Mouse (Mus musculus): Measurements from ENCODE around the gene Adgrv1. TPM values are rescaled to one million over a fixed set of nuclear protein-coding genes. Genes with fewer than 3 reads are reported as not detected.

Gene Adgrv1
- polyA plus RNA-seq, 2 experiments = 0.55 to 0.96 TPM

DNA sequence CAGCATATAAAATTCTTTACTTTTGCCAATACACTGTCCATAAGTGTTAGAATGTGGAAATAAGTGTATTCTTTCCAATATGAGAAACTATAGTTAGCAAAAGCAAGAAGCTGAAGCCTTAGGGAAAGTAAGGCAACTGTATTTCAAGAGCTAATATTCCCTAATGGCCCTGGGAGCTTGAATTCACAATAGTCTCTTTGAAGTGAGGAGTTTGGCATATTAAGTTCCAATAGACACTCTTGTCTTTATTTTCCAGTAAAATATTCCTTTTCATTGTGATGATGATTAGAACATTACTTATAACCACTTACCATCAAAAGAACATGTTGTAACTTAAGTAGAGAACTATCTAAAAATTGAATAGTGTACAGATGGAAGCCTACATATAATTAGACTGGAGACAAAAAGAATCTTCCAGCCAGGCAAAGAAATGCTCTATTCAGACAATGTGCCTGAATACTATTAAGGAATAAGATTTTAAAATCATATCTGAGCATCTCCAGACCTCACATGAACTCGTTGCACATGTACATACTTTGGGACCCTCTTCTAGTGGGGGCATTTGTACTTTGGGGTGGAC, 225.0 kb downstream of the Adgrv1 start:
- TF ChIP-seq POLR2A (IDR thresholded peaks at IDR 0.05; ENCODE audit: borderline replicate concordance, extremely low read depth, insufficient read depth, insufficient read length) = no peak
- no peak for ATAC-seq (ENCODE audit: low FRiP score, low read depth)
- 79% methylated on average over 1 of the region's 1 CpGs for WGBS

DNA sequence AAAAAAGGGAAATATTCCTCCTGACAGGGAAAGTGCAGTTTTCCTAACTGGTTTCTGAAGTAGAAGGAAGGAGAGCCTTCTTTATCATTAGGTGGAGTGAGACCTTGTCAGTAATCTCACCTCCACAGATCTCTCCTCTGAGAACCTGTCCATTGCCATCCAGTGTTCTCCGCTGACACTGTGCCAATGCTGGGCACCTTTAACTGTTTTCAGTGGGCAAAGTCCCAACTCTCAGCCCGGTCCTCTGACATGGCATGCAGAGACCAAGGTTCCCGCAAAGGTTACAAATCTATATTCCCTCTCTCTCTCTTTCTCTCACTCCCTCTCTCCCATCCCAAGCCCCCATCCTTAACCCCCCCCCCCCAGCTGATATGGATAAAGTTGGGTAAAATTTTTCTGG, 230.1 kb downstream of the Adgrv1 start:
- ATAC-seq (ENCODE audit: low FRiP score, low read depth) (no peak), DNase-seq (ENCODE audit: low spot score) (no peak)
- 91% methylated on average over 3 of the region's 3 CpGs for WGBS
- H3K9me3 ChIP-seq (ENCODE audit: control insufficient read depth, low read length) = no peaks in the 10 kb centered on the region
- no peaks in the 10 kb centered on the region for H3K4me1 ChIP-seq (ENCODE audit: control insufficient read depth, insufficient read depth, low read length)
- TF ChIP-seq POLR2A (IDR thresholded peaks at IDR 0.05; ENCODE audit: borderline replicate concordance, extremely low read depth, insufficient read depth, insufficient read length) = no peak
- no peak overlapping the region for H3K27ac ChIP-seq (replicated peaks; ENCODE audit: low read depth, low read length)
- H3K4me2 ChIP-seq (replicated peaks; ENCODE audit: low read depth, low read length, severe bottlenecking) = no peak overlapping the region
- H3K4me3 ChIP-seq (replicated peaks; ENCODE audit: low read length) = no peak overlapping the region
- no peaks in the 10 kb centered on the region for H3K27me3 ChIP-seq (ENCODE audit: control insufficient read depth, insufficient read depth, low read length)
- H3K9ac ChIP-seq (ENCODE audit: low read depth, low read length, severe bottlenecking) = no peak overlapping the region
- no peaks in the 10 kb centered on the region for H3K36me3 ChIP-seq (ENCODE audit: control insufficient read depth, insufficient read depth, low read length)

More for the DNA sequence above, 225.0 kb downstream of the Adgrv1 start:
- Histone ChIP-seq H3K4me3 (replicated peaks; ENCODE audit: low read length) (no peak overlapping the region), H3K4me2 (replicated peaks; ENCODE audit: low read depth, low read length, severe bottlenecking) (no peak overlapping the region), H3K9ac (ENCODE audit: low read depth, low read length, severe bottlenecking) (no peak overlapping the region), H3K27ac (replicated peaks; ENCODE audit: low read depth, low read length) (no peak overlapping the region), H3K36me3 (ENCODE audit: control insufficient read depth, insufficient read depth, low read length) (no peaks in the 10 kb centered on the region), H3K27me3 (ENCODE audit: control insufficient read depth, insufficient read depth, low read length) (no peaks in the 10 kb centered on the region), H3K4me1 (ENCODE audit: control insufficient read depth, insufficient read depth, low read length) (no peaks in the 10 kb centered on the region), H3K9me3 (ENCODE audit: control insufficient read depth, low read length) (no peaks in the 10 kb centered on the region)
- DNase-seq (ENCODE audit: low spot score) = no peak

DNA sequence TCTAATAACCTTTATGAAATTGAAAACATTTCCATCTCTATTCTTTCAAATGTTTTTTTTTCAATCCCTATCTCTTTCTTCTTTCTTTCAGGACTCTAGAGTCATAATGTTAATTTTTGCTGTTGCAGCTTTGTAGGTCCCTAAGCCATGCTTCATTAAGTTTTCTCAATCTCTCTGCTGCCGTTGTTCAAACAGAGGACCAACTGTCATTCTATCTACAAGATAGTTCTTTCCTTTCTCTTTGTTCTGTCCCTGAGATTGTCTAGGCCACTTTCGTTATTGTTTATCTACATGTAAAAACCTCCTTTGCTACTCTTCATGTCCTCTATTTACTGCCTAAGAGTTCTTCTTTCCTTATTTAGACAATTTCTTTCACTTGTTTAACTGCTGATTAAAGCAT, 230.8 kb downstream of the Adgrv1 start:
- no peaks in the 10 kb centered on the region for H3K9me3 ChIP-seq (ENCODE audit: control insufficient read depth, low read length)
- no peaks in the 10 kb centered on the region for H3K4me1 ChIP-seq (ENCODE audit: control insufficient read depth, insufficient read depth, low read length)
- H3K4me3 ChIP-seq (replicated peaks; ENCODE audit: low read length) = no peak overlapping the region
- no peaks in the 10 kb centered on the region for H3K36me3 ChIP-seq (ENCODE audit: control insufficient read depth, insufficient read depth, low read length)
- no peak overlapping the region for H3K27ac ChIP-seq (replicated peaks; ENCODE audit: low read depth, low read length)
- H3K4me2 ChIP-seq (replicated peaks; ENCODE audit: low read depth, low read length, severe bottlenecking) = no peak overlapping the region
- WGBS = 87% methylated on average over 2 of the region's 2 CpGs
- no peak overlapping the region for H3K9ac ChIP-seq (ENCODE audit: low read depth, low read length, severe bottlenecking)
- DNase-seq (ENCODE audit: low spot score) (no peak), ATAC-seq (ENCODE audit: low FRiP score, low read depth) (no peak)
- no peaks in the 10 kb centered on the region for H3K27me3 ChIP-seq (ENCODE audit: control insufficient read depth, insufficient read depth, low read length)
- TF ChIP-seq POLR2A (IDR thresholded peaks at IDR 0.05; ENCODE audit: borderline replicate concordance, extremely low read depth, insufficient read depth, insufficient read length) = no peak

DNA sequence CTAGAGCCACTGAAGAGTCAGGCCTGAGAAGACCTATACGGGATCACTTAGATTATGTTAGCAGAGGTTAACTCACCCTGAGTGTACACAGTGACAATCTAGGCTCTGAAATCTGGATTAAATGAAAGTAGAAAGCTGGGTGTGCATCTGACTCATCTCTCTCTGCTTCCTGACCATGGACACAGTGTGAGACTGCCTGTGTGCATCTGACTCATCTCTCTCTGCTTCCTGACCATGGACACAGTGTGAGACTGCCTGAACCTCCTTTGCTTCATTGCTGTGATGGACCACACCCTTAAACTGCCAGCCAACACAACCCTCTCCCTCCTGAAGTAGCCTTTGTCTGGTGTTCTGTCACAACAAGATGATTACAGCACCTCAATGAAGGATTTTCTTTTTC, 231.2 kb downstream of the Adgrv1 start:
- H3K27me3 ChIP-seq (ENCODE audit: control insufficient read depth, insufficient read depth, low read length) = no peaks in the 10 kb centered on the region
- no peak overlapping the region for H3K4me3 ChIP-seq (replicated peaks; ENCODE audit: low read length)
- no peak for ATAC-seq (ENCODE audit: low FRiP score, low read depth)
- no peak overlapping the region for H3K27ac ChIP-seq (replicated peaks; ENCODE audit: low read depth, low read length)
- no peak for DNase-seq (ENCODE audit: low spot score)
- H3K36me3 ChIP-seq (ENCODE audit: control insufficient read depth, insufficient read depth, low read length) = no peaks in the 10 kb centered on the region
- no peaks in the 10 kb centered on the region for H3K9me3 ChIP-seq (ENCODE audit: control insufficient read depth, low read length)
- no peak for TF ChIP-seq POLR2A (IDR thresholded peaks at IDR 0.05; ENCODE audit: borderline replicate concordance, extremely low read depth, insufficient read depth, insufficient read length)
- WGBS = 96% methylated on average over 1 of the region's 1 CpGs
- H3K4me1 ChIP-seq (ENCODE audit: control insufficient read depth, insufficient read depth, low read length) = no peaks in the 10 kb centered on the region
- no peak overlapping the region for H3K4me2 ChIP-seq (replicated peaks; ENCODE audit: low read depth, low read length, severe bottlenecking)
- no peak overlapping the region for H3K9ac ChIP-seq (ENCODE audit: low read depth, low read length, severe bottlenecking)

DNA sequence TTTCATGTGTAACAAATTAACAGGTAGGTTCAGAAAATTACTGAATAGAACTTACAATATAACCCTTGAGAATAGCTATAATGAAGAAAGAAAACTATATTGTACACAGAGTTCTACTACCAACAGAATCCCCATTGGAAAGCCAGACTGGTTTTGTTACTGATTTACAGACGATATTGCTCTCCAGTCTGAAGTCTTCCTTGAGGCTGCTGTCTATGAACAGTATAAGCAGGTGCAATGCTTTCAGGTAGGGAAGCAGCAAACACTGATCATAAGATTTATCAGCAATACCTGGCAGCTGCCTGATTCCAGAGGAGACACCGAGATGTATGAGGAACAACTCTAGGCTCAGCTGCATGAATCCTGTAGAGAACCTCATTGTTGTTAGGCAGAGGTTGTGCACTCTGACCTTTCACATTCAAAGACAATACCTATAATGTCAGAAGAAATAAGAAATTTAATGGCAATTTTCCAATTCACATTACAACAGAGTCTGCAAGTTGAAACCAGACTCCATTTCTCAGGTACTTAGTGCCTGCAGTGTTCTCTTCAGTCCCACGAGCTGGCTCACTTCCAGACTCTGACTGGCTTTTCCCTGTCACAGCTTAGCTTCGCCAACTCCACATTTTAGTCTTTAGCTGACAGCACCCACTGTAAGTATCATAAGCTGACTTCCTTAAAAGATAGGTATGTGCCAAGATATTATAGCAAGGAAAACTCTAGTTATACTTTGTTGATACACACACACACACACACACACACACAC, 247.2 kb downstream of the Adgrv1 start:
- 59% methylated on average over 4 of the region's 4 CpGs for WGBS
- DNase-seq (ENCODE audit: low spot score) (peak; percentile 54), ATAC-seq (ENCODE audit: low FRiP score, low read depth) (no peak)
- H3K4me2 ChIP-seq (replicated peaks; ENCODE audit: low read depth, low read length, severe bottlenecking) = no peak overlapping the region
- no peak overlapping the region for H3K9ac ChIP-seq (ENCODE audit: low read depth, low read length, severe bottlenecking)
- no peak overlapping the region for H3K4me3 ChIP-seq (replicated peaks; ENCODE audit: low read length)
- no peaks in the 10 kb centered on the region for H3K4me1 ChIP-seq (ENCODE audit: control insufficient read depth, insufficient read depth, low read length)
- H3K27me3 ChIP-seq (ENCODE audit: control insufficient read depth, insufficient read depth, low read length) = no peaks in the 10 kb centered on the region
- no peaks in the 10 kb centered on the region for H3K36me3 ChIP-seq (ENCODE audit: control insufficient read depth, insufficient read depth, low read length)
- H3K9me3 ChIP-seq (ENCODE audit: control insufficient read depth, low read length) = no peaks in the 10 kb centered on the region
- no peak overlapping the region for H3K27ac ChIP-seq (replicated peaks; ENCODE audit: low read depth, low read length)
- TF ChIP-seq POLR2A (IDR thresholded peaks at IDR 0.05; ENCODE audit: borderline replicate concordance, extremely low read depth, insufficient read depth, insufficient read length) = no peak
